Mouse (Mus musculus) forebrain, embryonic 13.5 days (tissue): ENCODE measurements at regions not wholly inside any gene's neighbourhood (a gene's known extent, or its start where the extent isn't known, plus 50 kb on each side); places are given as distances from the start of the nearest gene placed in this dataset.

ENCODE experiments used
- ATAC-seq: fragments of 200-750 bp; cut with Nextera tagmentation; 2 replicates; pipeline ENCODE4 v1.8.0; 2017
- H3K27ac ChIP-seq: fragments of 300-500 bp; sonication (generic); 2 replicates; pipeline ENCODE4 v1.5.1; 2015; ENCODE audit warnings: inconsistent platforms, mild to moderate bottlenecking, moderate library complexity
- H3K27me3 ChIP-seq: fragments of 300-500 bp; sonication (generic); 2 replicates; pipeline ENCODE4 v1.6.1; 2015; ENCODE audit warnings: mild to moderate bottlenecking, inconsistent platforms
- H3K36me3 ChIP-seq: fragments of 300-500 bp; sonication (generic); 2 replicates; pipeline ENCODE4 v1.6.1; 2015; ENCODE audit warnings: mild to moderate bottlenecking, inconsistent platforms; ENCODE audit not compliant: poor library complexity, severe bottlenecking
- H3K4me1 ChIP-seq: fragments of 300-500 bp; sonication (generic); 2 replicates; pipeline ENCODE4 v1.6.1; 2015; ENCODE audit warnings: inconsistent platforms
- H3K4me2 ChIP-seq: fragments of 300-500 bp; sonication (generic); 2 replicates; pipeline ENCODE4 v1.6.1; 2015; ENCODE audit warnings: inconsistent platforms, mild to moderate bottlenecking, moderate library complexity
- H3K4me3 ChIP-seq: fragments of 300-500 bp; sonication (generic); 2 replicates; pipeline ENCODE4 v1.5.1; 2015; ENCODE audit warnings: mild to moderate bottlenecking, inconsistent platforms
- H3K9ac ChIP-seq: fragments of 300-500 bp; sonication (generic); 2 replicates; pipeline ENCODE4 v1.6.1; 2015; ENCODE audit warnings: mild to moderate bottlenecking, inconsistent platforms
- H3K9me3 ChIP-seq: fragments of 300-500 bp; sonication (generic); replicated peaks from 2 replicates; pipeline ENCODE4 v1.6.1; 2016; ENCODE audit warnings: inconsistent platforms
- whole genome bisulfite sequencing: fragments of 180-500 bp; shearing (Covaris S2); methylation state at CpG from one replicate; pipeline ENCODE4 v1.1.7; 2015; 5-methylcytosine and 5-hydroxymethylcytosine counted together

DNA sequence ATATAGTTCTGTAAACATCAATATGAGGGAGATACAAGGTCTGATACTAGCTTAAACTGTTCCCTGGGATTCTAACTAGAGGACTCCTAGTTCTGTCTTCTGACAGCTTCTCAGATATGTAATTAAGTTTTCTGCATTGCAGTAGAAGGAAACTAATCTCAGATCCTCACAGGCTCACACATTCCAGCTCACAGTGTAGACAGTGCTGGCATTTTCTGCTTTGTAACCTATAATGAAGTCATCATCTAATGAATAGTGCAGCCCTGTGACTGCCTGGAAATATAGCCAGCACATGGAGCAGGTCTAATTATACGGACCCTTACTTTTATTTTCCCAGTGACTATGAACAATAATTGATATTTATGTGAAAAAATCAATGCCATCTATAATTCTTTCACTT lies 331.2 kb upstream of the Celf2 start:
- 88% methylated on average over 1 of the region's 1 CpGs for WGBS
- H3K4me2 ChIP-seq, result no peak overlapping the region
- no peak overlapping the region for H3K27ac ChIP-seq
- no peaks in the 10 kb centered on the region for H3K9me3 ChIP-seq
- no peaks in the 10 kb centered on the region for H3K27me3 ChIP-seq
- no peak for ATAC-seq
- H3K4me3 ChIP-seq, result no peak overlapping the region
- no peaks in the 10 kb centered on the region for H3K4me1 ChIP-seq
- H3K36me3 ChIP-seq, result no peaks in the 10 kb centered on the region
- H3K9ac ChIP-seq, result no peak overlapping the region

DNA sequence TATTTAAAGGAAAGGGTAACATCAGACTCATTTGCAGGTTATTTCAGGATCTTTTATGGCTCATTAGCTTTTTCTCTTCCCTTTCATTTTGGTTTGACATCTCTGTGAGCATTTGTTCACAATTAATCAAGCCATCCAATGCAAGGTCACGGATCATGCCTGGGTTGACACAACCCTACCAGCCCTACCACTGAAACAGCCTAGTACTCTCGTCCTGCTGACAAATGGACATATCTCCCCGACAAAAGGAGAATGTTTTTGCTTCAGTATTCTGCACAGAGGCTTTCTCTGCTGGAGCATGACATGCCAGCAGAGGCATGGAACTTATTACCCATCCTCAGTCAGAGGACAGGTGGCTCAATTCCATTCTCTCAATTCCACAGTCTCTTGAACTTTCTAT lies 328.5 kb upstream of the Celf2 start:
- H3K27ac ChIP-seq, result no peak overlapping the region
- no peak overlapping the region for H3K4me2 ChIP-seq
- no peaks in the 10 kb centered on the region for H3K4me1 ChIP-seq
- no peak overlapping the region for H3K4me3 ChIP-seq
- H3K9me3 ChIP-seq, result no peaks in the 10 kb centered on the region
- no peak overlapping the region for H3K9ac ChIP-seq
- 72% methylated on average over 3 of the region's 3 CpGs for WGBS
- no peak for ATAC-seq
- no peaks in the 10 kb centered on the region for H3K27me3 ChIP-seq
- no peaks in the 10 kb centered on the region for H3K36me3 ChIP-seq

GRCm38 (mm10) chr2:7831239-7831638 lies 321.9 kb upstream of the Celf2 start:
- Histone ChIP-seq H3K9ac (no peak overlapping the region), H3K27me3 (no peaks in the 10 kb centered on the region), H3K36me3 (no peaks in the 10 kb centered on the region), H3K4me3 (no peak overlapping the region), H3K9me3 (no peaks in the 10 kb centered on the region), H3K4me1 (no peaks in the 10 kb centered on the region), H3K4me2 (no peak overlapping the region), H3K27ac (no peak overlapping the region)
- ATAC-seq, result no peak
- WGBS, result 77% methylated on average over 4 of the region's 4 CpGs

DNA sequence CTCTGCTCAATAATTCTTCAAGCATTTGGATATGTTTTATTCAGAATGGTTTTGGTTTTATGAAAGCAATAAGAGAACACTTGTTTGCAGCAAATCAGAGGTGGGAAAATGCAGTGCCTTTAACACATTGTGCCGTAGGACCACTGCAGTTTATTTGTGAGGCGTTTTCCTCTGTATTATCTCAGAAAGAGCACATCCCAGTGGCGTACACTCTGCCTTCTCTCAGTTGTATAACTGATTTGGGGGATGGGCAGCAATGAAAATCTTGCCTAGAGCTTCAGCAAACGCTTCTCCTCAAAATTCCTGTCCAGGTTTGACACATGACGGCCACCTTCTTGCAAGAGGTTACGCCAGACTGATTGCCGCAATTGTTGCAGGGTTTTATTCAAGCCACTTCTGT lies 316.9 kb upstream of the Celf2 start:
- Histone ChIP-seq H3K27me3 (no peaks in the 10 kb centered on the region), H3K4me1 (no peaks in the 10 kb centered on the region), H3K4me2 (no peak overlapping the region), H3K9ac (no peak overlapping the region), H3K4me3 (no peak overlapping the region), H3K27ac (no peak overlapping the region), H3K36me3 (no peaks in the 10 kb centered on the region), H3K9me3 (no peaks in the 10 kb centered on the region)
- no peak for ATAC-seq
- WGBS, result 67% methylated on average over 7 of the region's 7 CpGs

DNA sequence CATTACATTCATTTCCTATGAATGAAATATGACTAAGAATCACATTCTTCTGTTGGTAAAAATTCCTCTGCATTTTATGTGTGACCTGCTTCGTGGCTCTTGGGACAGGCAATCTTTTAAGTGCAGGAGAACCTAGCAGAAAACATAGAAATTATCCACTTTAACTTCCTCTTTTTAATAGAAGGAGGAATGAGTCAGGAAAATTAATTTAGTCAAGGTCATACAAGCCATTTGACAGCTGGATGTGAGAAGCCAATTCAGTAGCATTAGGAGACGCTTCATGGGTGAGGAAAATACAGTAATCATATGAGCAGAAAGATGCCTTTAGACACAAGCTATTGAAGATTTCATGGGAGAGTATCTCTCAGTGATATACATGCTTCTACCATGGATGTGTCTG lies 287.1 kb upstream of the Celf2 start:
- H3K36me3 ChIP-seq, result no peaks in the 10 kb centered on the region
- H3K9ac ChIP-seq, result no peak overlapping the region
- H3K27me3 ChIP-seq, result no peaks in the 10 kb centered on the region
- no peak for ATAC-seq
- 69% methylated on average over 2 of the region's 2 CpGs for WGBS
- no peaks in the 10 kb centered on the region for H3K4me1 ChIP-seq
- no peak overlapping the region for H3K4me2 ChIP-seq
- H3K4me3 ChIP-seq, result no peak overlapping the region
- no peaks in the 10 kb centered on the region for H3K9me3 ChIP-seq
- H3K27ac ChIP-seq, result no peak overlapping the region

DNA sequence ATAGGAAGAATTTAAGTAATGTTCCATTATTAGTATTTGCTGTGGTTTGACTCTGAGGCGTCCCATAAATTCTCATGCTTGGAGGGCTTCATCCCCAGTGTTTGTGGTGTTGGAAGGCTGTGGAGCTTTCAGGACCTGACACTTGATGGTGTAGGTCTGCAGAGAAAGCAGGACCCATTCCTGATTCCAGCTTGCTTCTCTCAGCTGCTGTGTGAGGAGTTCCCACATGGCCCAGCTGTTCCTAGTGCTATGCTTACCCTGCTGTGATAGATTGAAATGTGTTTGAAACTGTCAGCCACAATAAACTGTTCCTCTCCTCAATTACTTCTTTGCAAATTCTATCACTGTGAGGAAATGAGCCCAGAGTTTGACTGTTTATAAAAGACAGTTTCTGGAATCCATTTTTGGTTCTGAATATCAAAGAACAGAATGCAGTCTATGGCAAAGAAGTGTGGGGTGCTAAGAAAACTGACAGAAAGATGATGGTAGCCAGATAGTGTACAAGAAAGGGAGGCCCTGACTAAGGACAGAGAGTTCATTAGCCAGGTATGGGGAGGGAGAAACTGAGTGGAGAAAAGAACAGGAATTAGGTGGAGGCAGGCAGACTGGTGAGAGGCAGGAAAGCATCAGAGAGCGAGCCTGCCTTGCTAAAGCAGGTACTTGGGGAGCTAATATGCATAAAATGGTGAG lies 283.2 kb upstream of the Celf2 start:
- Histone ChIP-seq H3K9me3 (no peaks in the 10 kb centered on the region), H3K36me3 (no peaks in the 10 kb centered on the region), H3K27me3 (no peaks in the 10 kb centered on the region), H3K27ac (no peak overlapping the region), H3K4me3 (no peak overlapping the region), H3K9ac (no peak overlapping the region), H3K4me2 (no peak overlapping the region), H3K4me1 (no peaks in the 10 kb centered on the region)
- no peak for ATAC-seq
- 75% methylated on average over 2 of the region's 2 CpGs for WGBS

DNA sequence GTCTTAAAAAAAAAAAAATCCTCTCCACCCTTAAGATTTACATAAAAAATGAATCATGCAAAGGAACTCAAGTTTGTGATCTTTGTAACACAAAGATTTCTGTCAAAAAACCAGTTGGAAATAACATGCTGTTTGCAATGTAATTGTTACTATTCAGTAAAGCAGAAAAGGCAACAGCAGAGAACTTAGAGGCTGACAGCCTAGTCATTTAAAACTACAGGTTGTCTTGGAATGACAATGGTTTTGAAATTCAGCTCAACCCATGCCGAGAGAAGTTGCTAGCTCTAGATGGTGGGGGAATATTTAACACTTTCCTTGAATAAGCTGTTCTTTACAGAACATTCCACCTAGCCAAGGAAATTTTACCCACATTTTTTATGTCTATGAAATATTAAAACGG lies 269.2 kb upstream of the Celf2 start:
- Histone ChIP-seq H3K4me3 (no peak overlapping the region), H3K27me3 (no peaks in the 10 kb centered on the region), H3K36me3 (no peaks in the 10 kb centered on the region), H3K9me3 (no peaks in the 10 kb centered on the region), H3K4me1 (no peaks in the 10 kb centered on the region), H3K27ac (no peak overlapping the region), H3K4me2 (no peak overlapping the region), H3K9ac (no peak overlapping the region)
- ATAC-seq, result no peak
- 48% methylated on average over 2 of the region's 2 CpGs for WGBS

GRCm38 (mm10) chr2:7734097-7734730 lies 224.9 kb upstream of the Celf2 start:
- Histone ChIP-seq H3K4me2 (no peak overlapping the region), H3K9ac (no peak overlapping the region), H3K4me3 (no peak overlapping the region), H3K36me3 (no peaks in the 10 kb centered on the region), H3K27ac (peak overlapping the region; percentile 14; the same call in 1 of the 2 replicates), H3K27me3 (no peaks in the 10 kb centered on the region), H3K9me3 (no peaks in the 10 kb centered on the region), H3K4me1 (peaks cover 8% of the 10 kb centered on the region; the same call in 1 of the 2 replicates)
- WGBS, result 45% methylated on average over 8 of the region's 8 CpGs
- ATAC-seq, result peak; percentile 81

- H3K27me3 ChIP-seq, result no peaks in the 10 kb centered on the region
- H3K4me2 ChIP-seq, result no peak overlapping the region
- no peak overlapping the region for H3K27ac ChIP-seq
- H3K9ac ChIP-seq, result no peak overlapping the region
- no peak overlapping the region for H3K4me3 ChIP-seq
- no peak for ATAC-seq
- 95% methylated on average over 1 of the region's 1 CpGs for WGBS
- H3K4me1 ChIP-seq, result peaks cover 8% of the 10 kb centered on the region; the same call in 1 of the 2 replicates
- H3K9me3 ChIP-seq, result no peaks in the 10 kb centered on the region
- no peaks in the 10 kb centered on the region for H3K36me3 ChIP-seq
These were observed 221.6 kb upstream of the Celf2 start for GRCm38 (mm10) chr2:7730960-7731359.

DNA sequence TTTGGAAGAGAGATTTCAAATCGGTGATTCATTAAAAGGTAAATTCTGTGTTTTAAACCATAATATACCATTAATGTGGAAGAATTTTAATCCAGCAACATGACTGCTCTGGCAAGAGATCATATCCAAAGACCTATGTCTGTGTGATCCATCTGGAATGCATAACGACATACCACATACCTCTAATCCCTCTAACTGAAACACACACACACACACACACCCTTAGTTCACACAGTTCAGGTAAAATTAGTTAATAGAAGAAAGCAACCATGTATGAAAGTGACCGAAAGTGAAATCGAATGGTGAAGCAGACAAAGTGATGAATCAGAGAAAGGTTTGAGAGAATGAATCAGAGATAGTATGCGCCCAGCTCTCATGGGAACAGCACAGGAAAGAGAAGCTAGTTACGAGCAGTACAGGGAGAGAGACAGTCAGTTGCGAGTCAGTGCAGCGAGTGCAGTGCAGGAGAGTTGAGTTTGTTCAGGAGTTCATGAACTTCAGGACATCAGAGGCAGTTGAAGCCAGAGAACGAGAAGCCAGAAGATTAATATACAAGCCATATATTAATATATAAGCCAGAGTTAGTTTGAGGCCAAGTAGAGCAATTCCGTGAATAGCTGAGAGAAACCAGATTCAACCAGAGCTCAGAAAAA lies 213.0 kb upstream of the Celf2 start:
- H3K9me3 ChIP-seq, result no peaks in the 10 kb centered on the region
- 91% methylated on average over 10 of the region's 10 CpGs for WGBS
- no peak overlapping the region for H3K4me2 ChIP-seq
- H3K27me3 ChIP-seq, result no peaks in the 10 kb centered on the region
- no peak overlapping the region for H3K27ac ChIP-seq
- H3K4me1 ChIP-seq, result no peaks in the 10 kb centered on the region
- ATAC-seq, result no peak
- H3K36me3 ChIP-seq, result no peaks in the 10 kb centered on the region
- H3K9ac ChIP-seq, result no peak overlapping the region
- H3K4me3 ChIP-seq, result no peak overlapping the region

GRCm38 (mm10) chr2:7711046-7711445 lies 201.7 kb upstream of the Celf2 start:
- no peak overlapping the region for H3K4me3 ChIP-seq
- H3K4me1 ChIP-seq, result no peaks in the 10 kb centered on the region
- H3K4me2 ChIP-seq, result no peak overlapping the region
- H3K9ac ChIP-seq, result no peak overlapping the region
- H3K9me3 ChIP-seq, result no peaks in the 10 kb centered on the region
- ATAC-seq, result no peak
- no peaks in the 10 kb centered on the region for H3K27me3 ChIP-seq
- no peak overlapping the region for H3K27ac ChIP-seq
- WGBS, result 70% methylated on average over 1 of the region's 1 CpGs
- H3K36me3 ChIP-seq, result no peaks in the 10 kb centered on the region

- Histone ChIP-seq H3K36me3 (no peaks in the 10 kb centered on the region), H3K4me2 (no peak overlapping the region), H3K4me1 (no peaks in the 10 kb centered on the region), H3K4me3 (no peak overlapping the region), H3K9ac (no peak overlapping the region), H3K27ac (no peak overlapping the region), H3K9me3 (no peaks in the 10 kb centered on the region), H3K27me3 (no peaks in the 10 kb centered on the region)
- WGBS, result 57% methylated on average over 1 of the region's 1 CpGs
- no peak for ATAC-seq
These were observed 201.1 kb upstream of the Celf2 start for GRCm38 (mm10) chr2:7710476-7710875.
